Mouse (Mus musculus) myocyte (in vitro differentiated cells): ENCODE data around the gene Adamtsl3. TPM values are rescaled to one million over a fixed set of nuclear protein-coding genes. Genes with fewer than 3 reads are reported as not detected.
A peak's percentile ranks its signal among the peaks of the same experiment; 100 is the strongest.

Source experiments
- H3K27me3 ChIP-seq: one replicate; pipeline ENCODE4 v1.6.1; 2011; ENCODE audit not compliant: control insufficient read depth, insufficient read depth, insufficient read length
- H3K36me3 ChIP-seq: one replicate; pipeline ENCODE4 v1.6.1; 2011; ENCODE audit not compliant: control insufficient read depth, insufficient read depth
- H3K4me2 ChIP-seq: one replicate; pipeline ENCODE4 v1.6.1; 2011; ENCODE audit warnings: low read depth, control low read depth
- H3K4me3 ChIP-seq: one replicate; pipeline ENCODE4 v1.5.1; 2011; ENCODE audit warnings: mild to moderate bottlenecking, control low read depth, moderate library complexity
- H3K79me2 ChIP-seq: one replicate; pipeline ENCODE4 v1.6.1; 2011; ENCODE audit not compliant: control insufficient read depth, insufficient read depth
- H3ac ChIP-seq: one replicate; pipeline ENCODE4 v1.6.1; 2011; ENCODE audit not compliant: control insufficient read depth, insufficient read length
- CEBPB ChIP-seq: IDR thresholded peaks from 2 replicates; pipeline ENCODE4 v1.6.1; 2011; ENCODE audit warnings: mild to moderate bottlenecking, moderate library complexity; ENCODE audit not compliant: poor library complexity, insufficient read depth, severe bottlenecking
- E2F4 ChIP-seq: IDR thresholded peaks from one replicate; pipeline ENCODE4 v1.6.1; 2011; ENCODE audit warnings: mild to moderate bottlenecking, control low read depth, moderate library complexity; ENCODE audit not compliant: insufficient read depth
- MAX ChIP-seq: IDR thresholded peaks from one replicate; pipeline ENCODE4 v1.6.1; 2011; ENCODE audit warnings: low read depth, mild to moderate bottlenecking, control low read depth
- MYOD1 ChIP-seq, 3 experiments: IDR thresholded peaks; one replicate each; pipeline ENCODE4 v1.6.1; 2011; ENCODE audit warnings: control low read depth in 2 of 3, low read depth in 2 of 3, mild to moderate bottlenecking in 2 of 3, moderate library complexity in 1 of 3; ENCODE audit not compliant: insufficient read length in 2 of 3, control insufficient read depth in 1 of 3
- MYOG ChIP-seq, 3 experiments: IDR thresholded peaks; one replicate each; pipeline ENCODE4 v1.6.1; 2011; ENCODE audit warnings: control low read depth in 2 of 3, low read depth in 2 of 3, mild to moderate bottlenecking in 2 of 3; ENCODE audit not compliant: insufficient read length in 2 of 3, control insufficient read depth in 1 of 3, insufficient read depth in 1 of 3
- POLR2A ChIP-seq: IDR thresholded peaks from one replicate; pipeline ENCODE4 v1.6.1; 2011; ENCODE audit warnings: low read depth, mild to moderate bottlenecking, control low read depth, moderate library complexity; ENCODE audit not compliant: insufficient read length
- POLR2AphosphoS2 ChIP-seq: IDR thresholded peaks from one replicate; pipeline ENCODE4 v1.6.1; 2011; ENCODE audit warnings: low read depth, control low read depth; ENCODE audit not compliant: insufficient read length
- REST ChIP-seq: IDR thresholded peaks from one replicate; pipeline ENCODE4 v1.6.1; 2011; ENCODE audit warnings: mild to moderate bottlenecking, control low read depth, moderate library complexity; ENCODE audit not compliant: insufficient read depth, insufficient read length
- SRF ChIP-seq: IDR thresholded peaks from one replicate; pipeline ENCODE4 v1.6.1; 2011; ENCODE audit warnings: low read depth; ENCODE audit not compliant: control insufficient read depth, insufficient read length
- TCF12 ChIP-seq: IDR thresholded peaks from one replicate; pipeline ENCODE4 v1.6.1; 2011; ENCODE audit warnings: mild to moderate bottlenecking, control low read depth; ENCODE audit not compliant: poor library complexity, insufficient read depth, severe bottlenecking
- TCF3 ChIP-seq: IDR thresholded peaks from one replicate; pipeline ENCODE4 v1.6.1; 2011; ENCODE audit warnings: low read depth, control low read depth; ENCODE audit not compliant: insufficient read length
- USF1 ChIP-seq: IDR thresholded peaks from one replicate; pipeline ENCODE4 v1.6.1; 2011; ENCODE audit warnings: low read depth, mild to moderate bottlenecking, control low read depth, moderate library complexity
- polyA plus RNA-seq: library from polyadenylated mRNA; unstranded; fragments of >200 nt; fragmentation: generic; extraction: Trizol; gene quantifications from one replicate; pipeline ENCODE4 v1.2.1, GENCODE M21; 2012; ENCODE audit warnings: missing spikeins

Adamtsl3 gene
- polyA plus RNA-seq, 1 experiment: 4.4 TPM

- no peak overlapping the region for H3K4me3 ChIP-seq
Measured at GRCm38 (mm10) chr7:82338532-82338931, 3.0 kb downstream of the Adamtsl3 start.

GRCm38 (mm10) chr7:82339214-82339613 is 3.7 kb downstream of the Adamtsl3 start:
- Histone ChIP-seq H3K4me3 (no peak overlapping the region), H3K79me2 (peaks cover 4% of the 10 kb centered on the region), H3ac (no peak overlapping the region), H3K4me2 (no peak overlapping the region), H3K36me3 (peaks cover 5% of the 10 kb centered on the region), H3K27me3 (no peaks in the 10 kb centered on the region)
- TF ChIP-seq E2F4 (no peak), MYOG (IDR thresholded peaks at IDR 0.05; ENCODE audit: control insufficient read depth in 1 of 3, insufficient read depth in 1 of 3, insufficient read length in 2 of 3, low read depth in 2 of 3) (no peak), REST (no peak), POLR2AphosphoS2 (no peak), MAX (no peak), MYOD1 (IDR thresholded peaks at IDR 0.05; ENCODE audit: control insufficient read depth in 1 of 3, insufficient read length in 2 of 3, low read depth in 2 of 3) (no peak), POLR2A (no peak)

More at GRCm38 (mm10) chr7:82338532-82338931, 3.0 kb downstream of the Adamtsl3 start:
- Histone ChIP-seq H3K27me3 (no peaks in the 10 kb centered on the region), H3K36me3 (peaks cover 5% of the 10 kb centered on the region), H3ac (no peak overlapping the region), H3K4me2 (no peak overlapping the region), H3K79me2 (peaks cover 4% of the 10 kb centered on the region)
- no peak for TF ChIP-seq MAX
- no peak for TF ChIP-seq E2F4
- TF ChIP-seq TCF12: no peak
- no peak for TF ChIP-seq TCF3
- no peak for TF ChIP-seq CEBPB
- no peak for TF ChIP-seq POLR2AphosphoS2
- no peak for TF ChIP-seq REST
- no peak for TF ChIP-seq MYOG (IDR thresholded peaks at IDR 0.05; ENCODE audit: control insufficient read depth in 1 of 3, insufficient read depth in 1 of 3, insufficient read length in 2 of 3, low read depth in 2 of 3)
- no peak for TF ChIP-seq MYOD1 (IDR thresholded peaks at IDR 0.05; ENCODE audit: control insufficient read depth in 1 of 3, insufficient read length in 2 of 3, low read depth in 2 of 3)

- H3ac ChIP-seq: no peak overlapping the region
- peaks cover 5% of the 10 kb centered on the region for H3K36me3 ChIP-seq
- H3K79me2 ChIP-seq: peaks cover 8% of the 10 kb centered on the region
- H3K4me3 ChIP-seq: no peak overlapping the region
- no peak overlapping the region for H3K4me2 ChIP-seq
- H3K27me3 ChIP-seq: no peaks in the 10 kb centered on the region
- TF ChIP-seq MYOD1 (IDR thresholded peaks at IDR 0.05; ENCODE audit: control insufficient read depth in 1 of 3, insufficient read length in 2 of 3, low read depth in 2 of 3): no peak
- TF ChIP-seq MYOG (IDR thresholded peaks at IDR 0.05; ENCODE audit: control insufficient read depth in 1 of 3, insufficient read depth in 1 of 3, insufficient read length in 2 of 3, low read depth in 2 of 3): peak in 1 of 3 experiments; percentile 17
- no peak for TF ChIP-seq USF1
- no peak for TF ChIP-seq REST
- no peak for TF ChIP-seq E2F4
- no peak for TF ChIP-seq SRF
- TF ChIP-seq POLR2A: no peak
- TF ChIP-seq CEBPB: no peak
Measured at GRCm38 (mm10) chr7:82341476-82341875, 6.0 kb downstream of the Adamtsl3 start.

- Histone ChIP-seq H3ac (no peak overlapping the region), H3K36me3 (peaks cover 2% of the 10 kb centered on the region), H3K4me2 (no peak overlapping the region), H3K4me3 (no peak overlapping the region), H3K79me2 (peaks cover 3% of the 10 kb centered on the region), H3K27me3 (no peaks in the 10 kb centered on the region)
- no peak for TF ChIP-seq MYOG (IDR thresholded peaks at IDR 0.05; ENCODE audit: control insufficient read depth in 1 of 3, insufficient read depth in 1 of 3, insufficient read length in 2 of 3, low read depth in 2 of 3)
- TF ChIP-seq POLR2AphosphoS2: no peak
- no peak for TF ChIP-seq TCF3
- no peak for TF ChIP-seq SRF
- TF ChIP-seq MYOD1 (IDR thresholded peaks at IDR 0.05; ENCODE audit: control insufficient read depth in 1 of 3, insufficient read length in 2 of 3, low read depth in 2 of 3): no peak
- no peak for TF ChIP-seq CEBPB
Measured at GRCm38 (mm10) chr7:82346706-82347105, 11.2 kb downstream of the Adamtsl3 start.

- Histone ChIP-seq H3K27me3 (no peaks in the 10 kb centered on the region), H3K4me2 (no peak overlapping the region), H3K4me3 (no peak overlapping the region), H3K79me2 (no peaks in the 10 kb centered on the region), H3ac (no peak overlapping the region), H3K36me3 (no peaks in the 10 kb centered on the region)
- TF ChIP-seq MYOG (IDR thresholded peaks at IDR 0.05; ENCODE audit: control insufficient read depth in 1 of 3, insufficient read depth in 1 of 3, insufficient read length in 2 of 3, low read depth in 2 of 3) (no peak), TCF3 (no peak), MYOD1 (IDR thresholded peaks at IDR 0.05; ENCODE audit: control insufficient read depth in 1 of 3, insufficient read length in 2 of 3, low read depth in 2 of 3) (no peak), CEBPB (no peak), POLR2AphosphoS2 (no peak), REST (no peak), USF1 (no peak), E2F4 (no peak), POLR2A (no peak), SRF (no peak), TCF12 (no peak), MAX (no peak)
Measured at GRCm38 (mm10) chr7:82349796-82350195, 14.3 kb downstream of the Adamtsl3 start.
